Mouse (Mus musculus) heart, embryonic 16.5 days (tissue): Measurements from ENCODE around the gene Arhgap32. TPM values are rescaled to one million over a fixed set of nuclear protein-coding genes. Genes with fewer than 3 reads are reported as not detected.

Source experiments
- ATAC-seq: fragments of 200-750 bp; cut with Nextera tagmentation; replicated peaks from 2 replicates; pipeline ENCODE4 v1.8.0; 2017; ENCODE audit warnings: moderate number of reproducible peaks; ENCODE audit not compliant: insufficient read depth, low FRiP score; ENCODE audit errors: extremely low read depth
- H3K27ac ChIP-seq: fragments of 300-500 bp; sonication (generic); 2 replicates; pipeline ENCODE4 v1.5.1; 2014; ENCODE audit warnings: mild to moderate bottlenecking, low read length, control low read depth, moderate library complexity
- H3K27me3 ChIP-seq: fragments of 300-500 bp; sonication (generic); 2 replicates; pipeline ENCODE4 v1.6.1; 2014; ENCODE audit warnings: low read length, mixed read lengths; ENCODE audit not compliant: control insufficient read depth, insufficient read depth
- H3K36me3 ChIP-seq: fragments of 300-500 bp; sonication (generic); 2 replicates; pipeline ENCODE4 v1.6.1; 2014; ENCODE audit not compliant: control insufficient read depth, insufficient read depth
- H3K4me1 ChIP-seq: fragments of 300-500 bp; sonication (generic); 2 replicates; pipeline ENCODE4 v1.6.1; 2014; ENCODE audit warnings: low read length, mixed read lengths; ENCODE audit not compliant: control insufficient read depth, insufficient read depth
- H3K4me2 ChIP-seq: fragments of 300-500 bp; sonication (generic); 2 replicates; pipeline ENCODE4 v1.6.1; 2014; ENCODE audit warnings: low read depth, mild to moderate bottlenecking, control low read depth, low read length
- H3K4me3 ChIP-seq: fragments of 300-500 bp; sonication (generic); 2 replicates; pipeline ENCODE4 v1.5.1; 2014; ENCODE audit warnings: mild to moderate bottlenecking, control low read depth, low read length
- H3K9ac ChIP-seq: fragments of 300-500 bp; sonication (generic); 2 replicates; pipeline ENCODE4 v1.6.1; 2014; ENCODE audit warnings: low read length, control low read depth
- H3K9me3 ChIP-seq: fragments of 300-500 bp; sonication (generic); replicated peaks from 2 replicates; pipeline ENCODE4 v1.6.1; 2016; ENCODE audit warnings: low read length; ENCODE audit not compliant: control insufficient read depth
- WGBS: fragments of 180-500 bp; shearing (Covaris S2); extraction: QIAGEN DNeasy Blood & Tissue Kit; methylation state at CpG from one replicate; pipeline ENCODE4 v1.1.7; 2014; 5-methylcytosine and 5-hydroxymethylcytosine counted together
- polyA plus RNA-seq: library from polyadenylated mRNA; unstranded; fragments of >200 nt; fragmentation: Nextera tagmentation; extraction: Ambion mirVana; gene quantifications from 2 replicates; pipeline ENCODE4 v1.2.1, GENCODE M21; 2015

The Arhgap32 gene
- polyA plus RNA-seq, 1 experiment from 2014 or later: 2.8 TPM

- H3K4me3 ChIP-seq: no peak overlapping the region
- H3K36me3 ChIP-seq: no peaks in the 10 kb centered on the region
- WGBS: 87% methylated on average over 5 of the region's 5 CpGs
- ATAC-seq: no peak
- no peak overlapping the region for H3K9ac ChIP-seq
- no peaks in the 10 kb centered on the region for H3K9me3 ChIP-seq
- no peak overlapping the region for H3K27ac ChIP-seq
- no peaks in the 10 kb centered on the region for H3K4me1 ChIP-seq
- H3K27me3 ChIP-seq: no peaks in the 10 kb centered on the region
- no peak overlapping the region for H3K4me2 ChIP-seq
Observed at GRCm38 (mm10) chr9:32283591-32283990, 167.7 kb downstream of the Arhgap32 start.

- Histone ChIP-seq H3K9me3 (no peaks in the 10 kb centered on the region), H3K9ac (no peak overlapping the region), H3K36me3 (no peaks in the 10 kb centered on the region), H3K27me3 (no peaks in the 10 kb centered on the region), H3K4me1 (0 out of 2 replicates have a peak, but pooled peaks cover 4% of the 10 kb centered on the region), H3K4me3 (no peak overlapping the region), H3K4me2 (no peak overlapping the region), H3K27ac (no peak overlapping the region)
- 45% methylated on average over 7 of the region's 7 CpGs for WGBS
- no peak for ATAC-seq
Observed at GRCm38 (mm10) chr9:32291618-32292017, 175.7 kb downstream of the Arhgap32 start.

GRCm38 (mm10) chr9:32292686-32293085 lies 176.8 kb downstream of the Arhgap32 start:
- Histone ChIP-seq H3K4me1 (0 out of 2 replicates have a peak, but pooled peaks cover 4% of the 10 kb centered on the region), H3K27ac (no peak overlapping the region), H3K27me3 (no peaks in the 10 kb centered on the region), H3K4me2 (no peak overlapping the region), H3K9me3 (no peaks in the 10 kb centered on the region), H3K4me3 (no peak overlapping the region), H3K36me3 (no peaks in the 10 kb centered on the region), H3K9ac (no peak overlapping the region)
- 0 out of 2 replicates have a peak, but pooled peaks have one; percentile 14 for ATAC-seq
- 24% methylated on average over 5 of the region's 5 CpGs for WGBS

- Histone ChIP-seq H3K36me3 (no peaks in the 10 kb centered on the region), H3K4me2 (no peak overlapping the region), H3K27ac (no peak overlapping the region), H3K4me1 (0 out of 2 replicates have a peak, but pooled peaks cover 4% of the 10 kb centered on the region), H3K4me3 (no peak overlapping the region), H3K27me3 (no peaks in the 10 kb centered on the region), H3K9ac (no peak overlapping the region), H3K9me3 (no peaks in the 10 kb centered on the region)
- ATAC-seq: no peak
- 83% methylated on average over 9 of the region's 9 CpGs for whole genome bisulfite sequencing
Observed at GRCm38 (mm10) chr9:32295061-32295800, 179.3 kb downstream of the Arhgap32 start.

GRCm38 (mm10) chr9:32302501-32303150 lies 186.7 kb downstream of the Arhgap32 start:
- H3K9ac ChIP-seq: no peak overlapping the region
- 84% methylated on average over 13 of the region's 13 CpGs for WGBS
- no peak for ATAC-seq

GRCm38 (mm10) chr9:32311786-32312185 lies 195.8 kb downstream of the Arhgap32 start:
- H3K36me3 ChIP-seq: peaks cover 5% of the 10 kb centered on the region; the same call in 1 of the 2 replicates
- H3K4me2 ChIP-seq: peak overlapping the region; percentile 37
- H3K4me3 ChIP-seq: no peak overlapping the region
- peak overlapping the region; percentile 54 for H3K27ac ChIP-seq
- 42% methylated on average over 14 of the region's 14 CpGs for WGBS
- ATAC-seq: no peak
- peak overlapping the region; percentile 49 for H3K9ac ChIP-seq
- no peaks in the 10 kb centered on the region for H3K9me3 ChIP-seq
- H3K27me3 ChIP-seq: no peaks in the 10 kb centered on the region
- H3K4me1 ChIP-seq: peaks cover 37% of the 10 kb centered on the region

More at GRCm38 (mm10) chr9:32302501-32303150, 186.7 kb downstream of the Arhgap32 start:
- no peak overlapping the region for H3K27ac ChIP-seq
- H3K9me3 ChIP-seq: no peaks in the 10 kb centered on the region
- H3K4me3 ChIP-seq: no peak overlapping the region
- H3K4me1 ChIP-seq: no peaks in the 10 kb centered on the region
- H3K4me2 ChIP-seq: no peak overlapping the region
- no peaks in the 10 kb centered on the region for H3K27me3 ChIP-seq
- no peaks in the 10 kb centered on the region for H3K36me3 ChIP-seq

- H3K27ac ChIP-seq: peak overlapping the region; percentile 54
- peak overlapping the region; percentile 49 for H3K9ac ChIP-seq
- peak overlapping the region; percentile 37 for H3K4me2 ChIP-seq
- H3K36me3 ChIP-seq: peaks cover 5% of the 10 kb centered on the region; the same call in 1 of the 2 replicates
- H3K4me1 ChIP-seq: peaks cover 37% of the 10 kb centered on the region
- no peak for ATAC-seq
- 60% methylated on average over 4 of the region's 4 CpGs for WGBS
- no peaks in the 10 kb centered on the region for H3K9me3 ChIP-seq
- H3K4me3 ChIP-seq: no peak overlapping the region
- H3K27me3 ChIP-seq: no peaks in the 10 kb centered on the region
Observed at GRCm38 (mm10) chr9:32312208-32312607, 196.3 kb downstream of the Arhgap32 start.

GRCm38 (mm10) chr9:32314071-32314470 lies 198.1 kb downstream of the Arhgap32 start:
- peaks cover 42% of the 10 kb centered on the region for H3K4me1 ChIP-seq
- peak overlapping the region; percentile 86 for H3K27ac ChIP-seq
- no peak overlapping the region for H3K9ac ChIP-seq
- H3K27me3 ChIP-seq: no peaks in the 10 kb centered on the region
- 26% methylated on average over 3 of the region's 3 CpGs for WGBS
- ATAC-seq: peak; percentile 91
- peaks cover 8% of the 10 kb centered on the region; the same call in 1 of the 2 replicates for H3K36me3 ChIP-seq
- H3K4me2 ChIP-seq: no peak overlapping the region
- no peaks in the 10 kb centered on the region for H3K9me3 ChIP-seq
- H3K4me3 ChIP-seq: no peak overlapping the region

- WGBS: 87% methylated on average over 3 of the region's 3 CpGs
- H3K4me1 ChIP-seq: peaks cover 55% of the 10 kb centered on the region
Observed at GRCm38 (mm10) chr9:32315999-32316398, 200.1 kb downstream of the Arhgap32 start.

More at GRCm38 (mm10) chr9:32315999-32316398, 200.1 kb downstream of the Arhgap32 start:
- Histone ChIP-seq H3K9ac (no peak overlapping the region), H3K9me3 (no peaks in the 10 kb centered on the region), H3K27ac (no peak overlapping the region), H3K4me3 (no peak overlapping the region), H3K4me2 (no peak overlapping the region), H3K36me3 (peaks cover 9% of the 10 kb centered on the region), H3K27me3 (no peaks in the 10 kb centered on the region)
- ATAC-seq: no peak
